Mouse (Mus musculus) 3134 (cell line): ENCODE measurements at regions not wholly inside any gene's neighbourhood (a gene's known extent, or its start where the extent isn't known, plus 50 kb on each side); places are given as distances from the start of the nearest gene placed in this dataset.

Source experiments
- DNase-seq: peaks from one replicate; pipeline ENCODE4 v3.0.0-alpha.2; 2011; ENCODE audit warnings: low spot score; ENCODE audit not compliant: insufficient read length; ENCODE audit errors: extremely low read depth

DNA sequence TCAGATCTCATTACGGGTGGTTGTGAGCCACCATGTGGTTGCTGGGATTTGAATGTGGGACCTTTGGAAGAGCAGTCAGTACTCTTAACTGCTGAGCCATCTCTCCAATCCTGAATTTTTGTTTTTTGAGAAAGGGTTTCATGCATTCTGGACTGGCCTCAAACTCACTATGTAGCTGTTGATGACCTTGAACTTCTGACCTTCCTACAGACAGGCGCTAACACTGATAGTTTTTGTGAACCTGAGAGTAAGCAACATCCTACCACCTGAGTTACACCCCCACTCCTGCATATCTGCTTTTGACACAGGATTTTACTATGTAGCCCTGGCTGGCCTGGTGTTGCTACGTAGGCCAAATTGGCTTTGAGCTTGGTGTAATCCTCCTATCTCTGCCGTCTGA is 308.8 kb upstream of the Klf3 start:
- DNase-seq, result no peak

DNA sequence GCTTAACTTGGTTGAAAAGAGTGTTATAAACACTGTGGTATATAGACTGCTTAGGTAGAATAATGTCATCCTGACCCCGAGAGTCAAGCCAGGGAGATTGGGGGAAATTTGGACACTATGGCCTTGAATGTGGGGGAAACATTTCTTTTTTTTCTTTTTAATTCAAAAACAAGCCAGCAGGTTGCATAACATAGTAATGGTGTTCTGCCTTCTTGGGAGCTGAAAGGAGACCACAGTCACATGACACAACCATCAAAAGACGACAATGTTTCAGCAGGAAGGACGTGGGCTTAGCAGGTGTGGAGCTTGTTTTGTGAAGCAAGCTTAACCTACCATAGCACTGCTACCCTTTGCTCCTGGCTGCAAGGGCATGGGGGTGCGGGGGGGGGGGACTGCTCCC is 306.3 kb upstream of the Klf3 start:
- DNase-seq, result no peak

DNA sequence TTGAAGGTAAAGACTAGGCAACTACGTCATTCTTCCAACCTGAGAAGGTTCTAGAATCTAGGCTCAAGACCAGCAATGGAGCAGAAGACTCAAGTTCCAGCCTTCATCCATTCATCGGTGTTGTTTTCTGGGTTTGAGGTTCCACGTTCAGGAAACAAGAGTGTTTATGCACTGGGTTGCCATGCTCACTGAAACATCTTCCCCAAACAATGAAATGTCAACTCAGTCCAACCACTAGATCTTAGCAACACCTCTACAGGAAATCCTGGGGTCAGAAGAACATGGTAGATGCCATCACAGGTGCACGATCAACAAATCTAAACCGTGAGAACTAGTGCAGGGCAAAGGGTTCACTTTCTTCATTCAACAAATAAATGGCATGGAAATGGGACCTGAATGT is 304.8 kb upstream of the Klf3 start:
- no peak for DNase-seq

DNA sequence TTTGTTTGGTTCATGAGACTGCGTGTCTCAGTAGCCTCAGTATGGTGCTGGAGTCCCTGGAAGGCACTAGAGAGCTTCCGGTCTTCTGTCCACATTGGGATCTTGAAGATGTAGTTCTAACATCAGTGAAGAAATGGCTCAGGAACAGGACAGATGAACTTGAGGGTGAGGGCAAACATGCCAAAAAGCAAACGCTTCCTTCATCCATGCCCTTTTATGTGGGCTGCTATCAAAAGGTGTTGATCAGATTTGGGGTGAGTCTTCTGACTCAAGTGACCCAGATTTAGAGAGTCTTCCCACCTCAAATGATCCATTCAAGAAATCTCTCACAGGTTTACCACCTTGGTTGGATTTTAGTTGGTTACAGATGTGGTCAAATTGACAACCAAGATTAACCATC is 304.1 kb upstream of the Klf3 start:
- no peak for DNase-seq

DNA sequence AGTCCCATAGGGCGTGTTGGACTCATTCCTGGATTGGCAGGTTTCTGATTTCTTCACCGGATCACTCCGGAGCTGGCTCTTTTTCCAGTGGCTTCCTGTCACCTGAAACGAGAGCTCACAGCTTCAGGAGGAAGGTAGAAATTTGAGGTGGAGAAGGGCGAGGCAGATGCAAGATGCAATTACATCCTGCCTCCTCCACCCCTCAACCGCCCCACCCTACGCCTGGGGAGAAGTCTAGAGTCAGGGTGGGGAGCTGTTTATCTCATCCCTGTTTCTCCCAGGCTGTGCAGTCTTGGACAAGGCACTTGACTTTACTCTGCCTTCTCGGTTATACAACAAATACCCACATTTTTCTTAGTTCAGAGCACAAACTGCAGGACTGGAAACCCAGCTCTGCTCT is 302.8 kb upstream of the Klf3 start:
- DNase-seq, result no peak

DNA sequence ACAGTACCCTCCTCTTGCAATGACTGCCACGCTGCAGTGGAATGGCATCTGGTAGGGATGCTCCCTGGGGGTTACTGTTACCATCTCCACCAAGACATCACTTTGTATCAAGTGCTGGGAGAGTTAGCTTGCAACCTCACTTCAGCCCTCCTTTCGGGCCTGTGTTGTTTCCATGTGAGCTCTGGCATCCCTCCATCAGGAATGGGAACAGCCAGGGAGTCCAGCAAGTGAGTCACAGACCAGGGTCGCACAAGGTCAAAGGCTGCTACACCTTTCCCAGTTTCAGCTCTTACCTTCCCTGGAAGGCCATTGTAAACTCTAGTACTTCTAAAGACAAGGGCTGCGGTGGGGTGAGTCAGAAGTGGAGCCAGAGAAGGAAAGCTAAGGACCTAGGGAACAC is 302.3 kb upstream of the Klf3 start:
- DNase-seq, result no peak

DNA sequence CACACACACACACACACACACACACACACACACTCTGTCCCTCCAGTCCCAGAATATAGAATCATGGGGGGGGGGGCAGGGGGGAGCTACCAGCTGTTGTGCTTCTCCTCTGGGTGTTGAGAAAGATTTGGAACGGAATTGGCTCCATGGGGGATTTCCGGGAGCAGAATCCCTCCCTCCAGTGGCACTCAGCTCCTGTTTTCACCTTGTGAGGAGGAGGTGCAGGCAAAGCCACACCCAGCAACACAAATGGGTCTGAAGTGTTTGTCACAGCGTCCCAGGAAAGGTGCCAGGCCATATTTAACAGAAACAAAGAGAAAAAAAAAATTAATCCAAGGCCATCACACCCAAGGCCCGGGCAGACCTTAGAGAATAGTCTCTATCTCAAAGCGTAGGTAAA is 301.4 kb upstream of the Klf3 start:
- no peak for DNase-seq

DNA sequence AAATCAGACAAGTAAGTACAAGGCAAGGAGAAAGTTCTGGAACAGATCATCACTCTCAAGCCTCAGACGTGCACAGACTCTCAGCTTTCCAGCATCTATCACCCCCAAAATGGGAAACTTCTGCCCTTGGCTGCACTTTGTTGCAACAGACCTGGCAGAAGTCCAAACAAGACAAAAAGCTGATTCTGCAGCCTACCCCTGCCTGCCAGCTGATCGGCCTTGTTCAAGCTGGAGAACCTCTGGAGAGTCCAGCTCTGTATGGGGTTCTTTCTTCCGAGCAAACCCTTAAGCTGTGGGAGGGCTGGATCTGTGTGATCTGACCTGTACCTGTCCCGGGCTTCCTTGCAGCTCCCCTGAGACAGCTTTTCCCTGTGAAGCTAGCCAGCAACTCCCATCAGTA is 299.7 kb upstream of the Klf3 start:
- DNase-seq, result no peak

DNA sequence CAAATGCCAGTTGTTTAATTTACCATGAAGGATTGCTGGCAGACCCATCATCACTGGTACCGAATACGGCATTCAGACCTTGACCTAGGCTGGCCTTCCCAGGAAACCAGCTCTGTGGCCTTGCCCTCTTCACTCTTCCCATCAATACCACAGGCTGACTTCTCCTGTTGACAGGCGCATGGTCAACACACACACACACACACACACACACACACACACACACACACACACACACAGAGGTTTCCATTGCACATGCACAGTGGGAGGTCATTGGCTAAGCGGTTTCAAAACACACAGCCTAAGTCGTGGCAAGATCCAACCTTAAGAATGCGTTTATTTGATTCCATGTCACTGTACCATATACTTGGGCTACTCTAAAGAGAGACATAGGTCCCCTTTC is 298.7 kb upstream of the Klf3 start:
- no peak for DNase-seq

DNA sequence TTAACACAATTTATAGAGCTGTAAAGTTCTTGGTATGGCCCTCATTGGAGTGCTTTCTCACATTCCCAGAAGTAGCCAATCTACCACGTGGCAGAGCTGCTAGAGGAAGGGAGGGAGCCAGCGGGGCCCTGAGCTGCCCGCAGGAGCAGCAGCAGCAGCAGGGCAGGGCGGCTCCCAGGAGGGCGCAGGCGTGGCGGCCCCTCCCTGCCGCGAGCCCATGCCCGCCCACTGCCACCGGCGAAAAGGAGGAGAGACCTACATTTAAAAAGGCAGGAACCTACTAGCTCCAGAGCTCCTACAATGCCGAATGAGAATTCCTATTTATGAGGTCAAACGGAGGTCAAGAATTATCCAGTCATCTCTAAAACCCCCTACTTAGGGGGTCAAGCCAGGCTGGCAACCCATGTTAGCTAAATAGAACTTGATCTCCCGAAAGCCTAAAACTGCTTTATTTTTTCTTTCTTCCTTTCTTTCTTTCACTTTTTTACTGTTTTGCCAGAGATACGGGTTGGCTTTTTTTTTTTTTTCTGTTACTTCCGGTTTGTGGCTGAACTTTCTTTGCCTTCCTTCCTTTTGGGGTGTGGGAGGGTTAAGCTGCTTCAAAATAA is 297.9 kb upstream of the Klf3 start:
- peak; percentile 93 for DNase-seq

DNA sequence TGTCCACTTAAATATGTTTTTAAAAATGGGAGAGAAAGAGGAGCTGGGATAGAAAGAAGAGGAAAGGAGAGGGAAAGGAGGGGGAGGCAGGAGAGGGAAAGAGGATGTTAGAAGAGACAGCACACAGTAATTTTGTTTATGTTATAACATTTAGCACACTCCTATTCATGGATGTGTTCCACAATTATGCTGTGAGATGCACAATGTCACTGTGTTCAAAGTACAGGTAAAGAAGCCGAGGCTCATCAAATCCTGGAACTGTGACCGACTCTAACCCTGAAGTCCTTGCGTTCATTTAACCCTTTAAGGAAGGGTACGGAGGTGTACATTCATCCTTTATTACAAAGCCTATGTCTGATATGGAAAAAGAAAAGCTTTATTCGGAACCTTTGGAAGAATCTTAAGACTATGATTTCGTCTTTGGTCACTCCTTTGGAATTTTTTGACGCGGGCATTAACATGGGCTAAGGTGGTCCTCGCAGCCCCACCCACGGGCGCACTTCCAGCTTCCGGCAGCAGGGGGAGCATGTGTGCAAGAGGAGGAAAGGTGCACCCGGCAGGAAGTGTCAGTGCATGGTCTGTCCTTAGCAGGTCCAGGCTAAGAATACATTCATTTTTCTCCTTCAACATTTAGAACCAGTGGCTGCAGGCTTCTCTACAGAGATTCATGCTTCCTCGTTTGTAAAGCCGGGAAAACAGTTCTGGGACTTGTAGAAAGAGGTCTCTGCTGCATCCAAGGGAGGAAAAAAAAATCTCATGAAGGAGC is 297.2 kb upstream of the Klf3 start:
- DNase-seq, result peak; percentile 73

DNA sequence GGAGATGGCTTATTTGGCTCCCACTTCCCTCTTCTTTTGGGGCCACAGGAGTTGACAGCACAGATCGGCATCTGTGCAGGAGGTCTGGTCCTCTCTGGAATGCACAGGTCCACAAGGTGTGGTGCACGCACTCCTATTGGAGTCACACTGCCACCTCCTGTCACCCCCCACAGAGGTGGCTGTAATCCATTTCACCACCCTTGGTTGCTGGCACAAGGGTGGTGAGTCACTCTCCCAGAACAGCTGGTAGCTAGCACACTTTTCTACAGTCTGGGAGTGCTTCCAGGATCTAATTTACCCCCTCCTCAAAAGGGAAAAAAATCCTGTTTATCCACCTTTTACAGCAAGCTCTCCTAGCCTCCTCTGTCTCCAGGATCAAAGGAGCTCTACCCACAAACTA is 294.6 kb upstream of the Klf3 start:
- DNase-seq, result peak; percentile 62

DNA sequence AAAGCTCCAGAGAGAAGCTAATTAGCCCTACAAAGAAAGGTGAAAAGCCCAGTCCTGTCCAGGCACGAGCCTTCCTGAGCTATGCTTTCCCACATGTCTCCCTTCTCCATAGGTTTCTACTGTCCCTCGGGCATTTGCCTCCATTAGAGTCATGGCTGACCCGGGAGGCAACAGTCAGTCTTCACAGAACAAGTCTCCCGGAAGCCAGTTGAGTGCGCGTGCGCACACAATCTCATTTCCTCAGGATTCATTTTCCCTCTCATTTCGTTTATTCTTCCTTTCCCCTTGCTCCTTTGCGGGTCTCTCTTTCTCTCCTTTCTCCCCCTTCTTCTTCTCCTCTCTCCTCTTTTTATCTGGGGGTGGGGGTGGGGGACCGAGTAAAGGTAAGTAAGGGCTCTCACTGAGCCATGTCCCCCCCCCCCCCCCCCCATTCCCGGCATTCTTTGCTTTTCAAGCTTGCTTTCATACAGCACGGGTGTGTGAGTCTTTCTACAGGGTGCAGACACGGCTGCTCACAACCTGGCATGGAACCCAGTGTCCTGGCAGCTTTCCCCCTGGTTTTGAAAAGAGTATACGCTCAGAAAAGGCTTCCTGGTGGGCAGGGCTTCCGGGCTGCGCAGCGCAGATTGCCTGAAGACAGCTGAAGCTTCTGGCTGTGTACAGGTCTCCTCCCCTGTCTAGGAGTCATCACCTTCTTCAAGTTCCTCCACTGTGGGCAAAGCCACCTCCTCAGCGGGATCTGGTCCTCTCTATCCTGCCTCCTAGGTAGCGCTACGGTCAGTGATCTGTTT is 289.8 kb upstream of the Klf3 start:
- no peak for DNase-seq

DNA sequence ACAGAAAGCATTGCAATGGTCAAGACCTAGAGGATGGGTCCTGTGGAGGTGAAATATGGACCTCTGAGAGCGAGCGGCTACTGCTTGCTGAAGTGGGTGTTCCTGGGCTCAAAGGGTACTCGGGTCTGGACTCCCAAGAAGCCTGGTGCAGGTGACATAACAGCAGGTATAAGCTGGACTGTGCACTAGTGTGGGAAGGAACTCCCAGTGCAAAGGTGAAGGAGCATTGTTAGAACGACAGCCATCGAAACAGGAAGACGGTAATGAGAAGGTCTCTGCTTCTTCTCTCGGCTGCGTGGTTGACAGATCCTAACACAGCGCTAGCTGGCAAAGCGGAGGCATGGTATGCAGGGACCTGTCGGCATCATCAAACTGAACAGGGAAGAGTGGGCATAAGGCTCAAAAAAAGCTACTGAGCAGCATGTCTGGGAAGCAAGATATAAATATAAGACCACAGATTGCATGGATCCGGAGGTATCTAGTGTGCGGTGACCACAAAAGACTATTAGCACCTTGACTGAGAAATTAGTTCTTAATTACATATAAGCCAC is 287.0 kb upstream of the Klf3 start:
- no peak for DNase-seq

DNA sequence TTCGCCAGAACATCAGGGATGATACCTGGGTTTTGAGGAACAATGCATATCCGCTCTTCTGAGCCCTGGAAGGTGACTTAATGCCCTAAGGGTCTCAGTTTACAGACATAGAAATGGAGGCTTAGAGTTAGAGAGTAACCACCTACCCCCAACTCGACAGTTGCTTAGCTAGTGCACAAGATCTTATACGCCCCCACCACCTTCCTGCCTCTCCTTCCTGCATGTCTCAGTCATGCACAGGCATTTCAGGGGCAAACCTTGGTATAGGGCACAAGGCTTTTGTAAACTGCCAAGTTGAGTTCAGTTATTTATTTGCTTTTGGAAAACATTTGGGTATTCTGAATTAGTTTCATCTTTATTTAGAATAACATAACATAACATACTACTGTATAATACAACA is 285.9 kb upstream of the Klf3 start:
- DNase-seq, result no peak

DNA sequence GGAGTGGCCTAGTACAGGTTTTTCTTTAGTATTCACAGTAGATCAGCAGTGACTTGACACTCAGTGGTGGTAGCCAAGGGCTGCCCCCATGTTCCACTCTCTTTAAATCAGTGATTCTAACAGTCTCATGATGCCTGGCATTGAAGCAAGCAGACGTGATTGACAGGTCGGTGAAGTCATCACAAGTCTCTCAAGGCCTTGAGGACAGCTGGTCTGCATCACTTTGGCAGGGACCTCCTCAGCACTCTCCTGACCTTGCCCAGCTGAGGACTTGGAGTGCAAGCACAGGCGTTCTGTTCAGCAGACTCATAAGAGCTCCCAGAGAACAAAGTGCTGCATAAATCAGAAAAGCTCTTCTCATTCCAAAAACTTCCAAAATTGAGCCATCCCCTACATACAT is 285.4 kb upstream of the Klf3 start:
- no peak for DNase-seq

DNA sequence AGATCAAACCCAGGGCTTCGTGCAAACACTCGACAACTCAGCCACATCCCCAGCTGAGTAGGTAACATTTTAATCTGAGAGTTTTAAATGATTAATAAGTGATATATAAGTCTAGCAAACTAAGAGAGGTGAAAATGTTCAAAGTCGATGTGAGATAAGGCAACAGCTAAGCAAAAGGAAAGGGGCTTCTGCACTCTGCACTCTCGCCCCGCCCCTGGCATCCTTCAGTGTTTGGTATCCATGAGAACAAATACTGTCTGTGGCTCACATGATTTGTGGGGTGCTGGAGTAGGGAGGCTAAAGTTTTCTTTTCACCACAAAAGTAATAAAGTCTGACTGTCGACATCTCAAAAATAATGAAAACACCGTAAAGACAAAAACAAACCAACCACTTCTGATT is 284.2 kb upstream of the Klf3 start:
- DNase-seq, result no peak

DNA sequence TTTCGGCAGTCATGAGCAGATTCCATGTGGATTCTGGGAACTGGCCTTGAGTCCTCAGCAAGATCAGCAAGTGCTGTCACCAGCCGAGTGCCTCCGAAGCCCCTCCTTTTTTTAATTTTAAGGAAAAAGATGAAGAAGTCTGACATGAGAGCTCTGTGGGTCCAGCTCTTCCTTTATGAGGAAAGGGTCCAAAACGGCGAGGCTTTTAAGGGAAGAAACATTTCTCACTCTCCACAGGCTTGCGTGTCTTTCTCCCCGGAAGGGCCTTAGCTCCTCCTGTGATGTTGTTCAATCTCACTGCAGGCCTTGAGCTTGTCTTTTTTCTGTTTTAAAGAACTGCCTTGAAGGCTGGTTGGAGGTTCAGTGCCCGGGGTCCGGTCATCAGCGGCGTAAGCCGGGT is 283.5 kb upstream of the Klf3 start:
- DNase-seq, result no peak

DNA sequence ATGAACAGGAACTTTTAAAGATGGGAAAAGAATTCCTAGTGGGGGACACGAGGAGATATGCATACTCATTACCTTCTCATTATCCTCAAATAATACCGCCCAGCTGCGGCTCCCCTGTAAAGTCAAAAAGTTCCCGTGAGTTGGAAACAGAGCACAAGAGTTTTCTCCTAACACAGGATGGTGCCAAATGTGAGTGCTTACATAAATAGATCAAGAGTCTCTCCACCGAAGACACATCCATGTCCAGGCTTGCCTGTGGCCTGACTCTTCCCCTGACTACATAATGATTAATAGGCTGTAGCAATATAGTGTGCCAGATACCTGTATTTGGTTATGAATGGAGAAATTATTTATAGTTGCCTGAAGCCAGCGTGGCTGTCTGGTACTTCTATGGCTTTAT is 281.8 kb upstream of the Klf3 start:
- no peak for DNase-seq

DNA sequence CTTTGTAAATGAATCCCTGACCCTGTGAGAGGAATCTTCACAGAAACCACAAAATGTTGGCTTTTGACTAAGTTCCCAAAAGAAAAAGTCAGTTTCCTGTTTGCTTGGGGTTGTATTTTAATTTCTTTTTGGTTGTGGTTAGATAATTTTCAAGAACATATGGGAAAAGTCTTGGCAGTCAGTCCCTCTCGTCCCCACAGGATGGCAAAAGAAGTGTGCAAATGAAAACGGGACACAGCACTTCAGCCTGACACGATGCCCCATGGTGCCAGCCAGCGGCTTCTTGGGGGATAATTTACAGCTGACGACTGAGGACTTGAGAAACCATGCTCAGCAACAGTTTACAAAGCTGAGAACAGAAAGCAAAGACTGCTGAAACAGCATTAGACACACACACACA is 281.2 kb upstream of the Klf3 start:
- DNase-seq, result peak; percentile 69

DNA sequence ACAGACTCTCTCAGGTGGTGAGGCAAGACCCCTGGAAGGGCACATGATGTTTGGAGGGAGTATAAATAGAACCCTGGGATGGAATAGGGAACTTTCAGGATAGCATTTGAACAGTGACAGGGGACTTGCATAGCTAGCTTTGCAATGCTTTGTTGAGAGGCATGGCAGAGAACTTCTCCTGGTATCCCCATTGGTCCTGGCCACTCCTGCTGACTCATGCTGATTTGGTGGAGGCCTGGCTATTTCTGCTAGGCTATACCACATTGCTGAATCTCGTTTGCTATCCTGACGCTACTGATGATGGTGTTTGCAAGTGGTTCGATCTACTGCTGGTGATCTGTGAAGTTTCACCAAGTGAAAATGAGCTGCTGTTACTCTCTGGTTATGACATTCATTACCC is 276.7 kb upstream of the Klf3 start:
- no peak for DNase-seq

DNA sequence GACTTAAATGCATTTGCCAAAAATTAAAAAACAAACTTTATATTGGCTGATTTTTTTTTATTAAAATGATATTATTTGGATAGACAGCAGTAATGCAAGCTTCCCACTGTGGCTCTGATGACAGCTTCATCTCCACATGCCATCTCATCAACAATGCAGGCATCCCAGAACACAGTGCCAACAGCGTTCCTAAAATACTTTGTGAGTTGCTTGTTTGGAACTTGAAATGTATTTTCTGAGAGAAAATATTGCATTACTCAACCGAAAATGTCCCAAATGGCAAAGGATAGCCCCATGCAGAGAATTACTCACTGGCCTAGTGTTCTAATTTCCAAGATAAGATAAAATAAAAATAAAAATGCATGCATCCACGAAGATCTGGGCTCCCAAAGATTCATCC is 275.2 kb upstream of the Klf3 start:
- DNase-seq, result no peak
